Mouse (Mus musculus) heart, adult 2 months (tissue): ENCODE data around the gene Lsm4. TPM values are rescaled to one million over a fixed set of nuclear protein-coding genes. Genes with fewer than 3 reads are reported as not detected.

ENCODE experiments used
- DNase-seq, 2 experiments: peaks; one replicate each; pipeline ENCODE4 v3.0.0; 2021
- H3K27ac ChIP-seq: fragments of 200-600 bp; 2 replicates; pipeline ENCODE4 v1.8.1; 2022
- H3K27me3 ChIP-seq: fragments of 200-500 bp; 2 replicates; pipeline ENCODE4 v1.6.1; 2012; ENCODE audit warnings: mild to moderate bottlenecking, low read length, inconsistent platforms, mixed read lengths; ENCODE audit not compliant: control insufficient read depth, insufficient read depth
- H3K36me3 ChIP-seq: fragments of 200-500 bp; 2 replicates; pipeline ENCODE4 v1.6.1; 2012; ENCODE audit warnings: low read length, inconsistent platforms; ENCODE audit not compliant: control insufficient read depth, insufficient read depth
- H3K4me1 ChIP-seq: fragments of 200-500 bp; 2 replicates; pipeline ENCODE4 v1.6.1; 2011; ENCODE audit warnings: low read length; ENCODE audit not compliant: control insufficient read depth, insufficient read depth
- H3K4me3 ChIP-seq: fragments of 200-600 bp; 2 replicates; pipeline ENCODE4 v1.8.1; 2022
- H3K79me2 ChIP-seq: fragments of 200-500 bp; replicated peaks from 2 replicates; pipeline ENCODE4 v1.6.1; 2012; ENCODE audit warnings: mild to moderate bottlenecking, inconsistent platforms, low read length, moderate library complexity, mixed read lengths; ENCODE audit not compliant: control insufficient read depth, insufficient read depth
- H3K9ac ChIP-seq: fragments of 200-500 bp; 2 replicates; pipeline ENCODE4 v1.6.1; 2012; ENCODE audit warnings: low read depth, mild to moderate bottlenecking, control low read depth, inconsistent platforms, low read length, mixed read lengths
- CTCF ChIP-seq: fragments of 200-600 bp; IDR thresholded peaks from 2 replicates; pipeline ENCODE4 v1.8.1; 2022; ENCODE audit warnings: antibody characterized with exemption, mild to moderate bottlenecking, moderate library complexity
- EP300 ChIP-seq: fragments of 200-500 bp; IDR thresholded peaks from 2 replicates; pipeline ENCODE4 v1.6.1; 2011; ENCODE audit warnings: low read depth, low read length, control low read depth; ENCODE audit not compliant: insufficient read depth
- POLR2A ChIP-seq: fragments of 200-500 bp; IDR thresholded peaks from 2 replicates; pipeline ENCODE4 v1.6.1; 2011; ENCODE audit warnings: mild to moderate bottlenecking, low read depth, low read length, control low read depth; ENCODE audit not compliant: insufficient read depth
- WGBS: fragments of 180-500 bp; shearing (Covaris S2); methylation state at CpG from one replicate; pipeline ENCODE4 v1.1.7; 2018; 5-methylcytosine and 5-hydroxymethylcytosine counted together
- intact Hi-C: fragments of 180-260 bp; cut with DNase I; formaldehyde crosslinking; loops from one replicate; pipeline ENCODE4 v1.15.1; 2025
- polyA plus RNA-seq: library from polyadenylated mRNA; depleted of rRNA; stranded (reverse); fragments of >200 nt; gene quantifications from 2 replicates; pipeline ENCODE4 v1.2.3, GENCODE M21; 2012
- total RNA-seq, 2 experiments: library from RNA; stranded (reverse); gene quantifications; 2 replicates each; pipeline ENCODE4 v1.2.3; 2021

Lsm4 gene
- total and polyA plus RNA-seq, 3 experiments = 56.9 to 68.3 (median 64.2) TPM

GRCm38 (mm10) chr8:70671615-70672324 lies 1.3 kb upstream of the Lsm4 start:
- H3K27me3 ChIP-seq = no peaks in the 10 kb centered on the region
- intact Hi-C loops = no loop called here
- peaks cover 9% of the 10 kb centered on the region for H3K4me1 ChIP-seq
- H3K79me2 ChIP-seq = no peaks in the 10 kb centered on the region
- 57% methylated on average over 10 of the region's 10 CpGs for WGBS
- no peak overlapping the region for H3K4me3 ChIP-seq
- no peaks in the 10 kb centered on the region for H3K36me3 ChIP-seq
- peak in 1 of 2 experiments; percentile 76 for DNase-seq
- H3K27ac ChIP-seq = peak overlapping the region; percentile 81
- no peak overlapping the region for H3K9ac ChIP-seq
- TF ChIP-seq CTCF (no peak), EP300 (no peak; the same call in 1 of the 2 replicates), POLR2A (no peak)

GRCm38 (mm10) chr8:70672325-70673078 lies 546 bp upstream of the Lsm4 start:
- DNase-seq = no peak
- intact Hi-C loops = loop anchor here (1.0 kb wide), 1 partner anchor 28 kb away; no protein-coding TSS in a partner anchor
- TF ChIP-seq POLR2A (no peak), EP300 (no peak), CTCF (no peak)
- no peaks in the 10 kb centered on the region for H3K27me3 ChIP-seq
- H3K9ac ChIP-seq = peak overlapping the region; percentile 17
- H3K79me2 ChIP-seq = no peaks in the 10 kb centered on the region
- H3K4me3 ChIP-seq = peak overlapping the region; percentile 29
- peaks cover 9% of the 10 kb centered on the region for H3K4me1 ChIP-seq
- WGBS = 32% methylated on average over 19 of the region's 19 CpGs
- H3K27ac ChIP-seq = peak overlapping the region; percentile 81
- no peaks in the 10 kb centered on the region for H3K36me3 ChIP-seq

GRCm38 (mm10) chr8:70674109-70674508 lies 1.1 kb downstream of the Lsm4 start:
- Histone ChIP-seq H3K79me2 (no peaks in the 10 kb centered on the region), H3K9ac (peak overlapping the region; percentile 56; the same call in 1 of the 2 replicates), H3K27ac (peak overlapping the region; percentile 98), H3K4me1 (peaks cover 11% of the 10 kb centered on the region), H3K36me3 (no peaks in the 10 kb centered on the region), H3K4me3 (peak overlapping the region; percentile 71), H3K27me3 (no peaks in the 10 kb centered on the region)
- intact Hi-C loops = no loop called here
- no peak for DNase-seq
- TF ChIP-seq CTCF (no peak), POLR2A (no peak), EP300 (no peak)
- WGBS = 86% methylated on average over 3 of the region's 3 CpGs

GRCm38 (mm10) chr8:70674716-70675115 lies 1.7 kb downstream of the Lsm4 start:
- DNase-seq = no peak
- Histone ChIP-seq H3K9ac (no peak overlapping the region), H3K36me3 (no peaks in the 10 kb centered on the region), H3K79me2 (no peaks in the 10 kb centered on the region), H3K27ac (peak overlapping the region; percentile 98), H3K4me3 (no peak overlapping the region), H3K27me3 (no peaks in the 10 kb centered on the region), H3K4me1 (peaks cover 15% of the 10 kb centered on the region)
- intact Hi-C loops = no loop called here
- TF ChIP-seq CTCF (no peak), POLR2A (no peak), EP300 (no peak)
- 69% methylated on average over 4 of the region's 4 CpGs for WGBS

GRCm38 (mm10) chr8:70675336-70675735 lies 2.3 kb downstream of the Lsm4 start:
- Histone ChIP-seq H3K27ac (no peak overlapping the region; the same call in 1 of the 2 replicates), H3K4me3 (no peak overlapping the region), H3K79me2 (no peaks in the 10 kb centered on the region), H3K27me3 (no peaks in the 10 kb centered on the region), H3K9ac (no peak overlapping the region), H3K36me3 (no peaks in the 10 kb centered on the region), H3K4me1 (peaks cover 20% of the 10 kb centered on the region)
- no peak for DNase-seq
- TF ChIP-seq EP300 = no peak
- no peak for TF ChIP-seq POLR2A
- TF ChIP-seq CTCF = no peak
- WGBS = 56% methylated on average over 1 of the region's 1 CpGs
- intact Hi-C loops = no loop called here

- no peaks in the 10 kb centered on the region for H3K36me3 ChIP-seq
- TF ChIP-seq POLR2A (no peak), EP300 (no peak), CTCF (no peak)
- H3K27me3 ChIP-seq = no peaks in the 10 kb centered on the region
- no peak for DNase-seq
- peaks cover 23% of the 10 kb centered on the region for H3K4me1 ChIP-seq
- intact Hi-C loops = no loop called here
- 93% methylated on average over 15 of the region's 15 CpGs for WGBS
- H3K27ac ChIP-seq = no peak overlapping the region
- H3K79me2 ChIP-seq = no peaks in the 10 kb centered on the region
- no peak overlapping the region for H3K4me3 ChIP-seq
- H3K9ac ChIP-seq = no peak overlapping the region
Measured at GRCm38 (mm10) chr8:70677451-70678080, 4.5 kb downstream of the Lsm4 start.
